Mouse (Mus musculus) liver, adult 2 months (tissue): ENCODE data around the gene Slc28a3.

ENCODE experiments used
- CTCF ChIP-seq: fragments of 200-500 bp; IDR thresholded peaks from 2 replicates; pipeline ENCODE4 v1.5.1; 2011; ENCODE audit warnings: low read depth, low read length, control low read depth
- POLR2A ChIP-seq: fragments of 200-500 bp; IDR thresholded peaks from 2 replicates; pipeline ENCODE4 v1.6.1; 2011; ENCODE audit warnings: low read length, control low read depth; ENCODE audit not compliant: insufficient read depth; ENCODE audit errors: extremely low read depth

GRCm38 (mm10) chr13:58601201-58601855 is 9.3 kb downstream of the Slc28a3 start:
- TF ChIP-seq CTCF (no peak), POLR2A (no peak)
